Mouse (Mus musculus) layer of hippocampus, postnatal 14 days (tissue): ENCODE data around the gene Rps10. TPM values are rescaled to one million over a fixed set of nuclear protein-coding genes. Genes with fewer than 3 reads are reported as not detected.

ENCODE experiments used
- total RNA-seq, 2 experiments: library from RNA; stranded (reverse); gene quantifications; 2 replicates each; pipeline ENCODE4 v1.2.3; 2021

Rps10 gene
- total RNA-seq, 2 experiments from 2014 or later: 413 to 460 TPM

Other genes starting within 250 kb of the Rps10 start
- gene Grm4, start 115.3 kb downstream of the Rps10 start, total RNA-seq: 10 to 100 TPM; 10.7 to 19.3 TPM
- gene Hmga1, start 80.2 kb downstream of the Rps10 start, total RNA-seq: 10 to 100 TPM; 31.3 to 32.7 TPM
- 10 to 100 TPM; 65.6 to 65.9 TPM for gene AI413582, start 70.9 kb downstream of the Rps10 start, total RNA-seq
- 100 to 1,000 TPM; 487 to 502 TPM for gene Nudt3, start 13.2 kb downstream of the Rps10 start, total RNA-seq
- gene RPS10-NUDT3, start 1.4 kb downstream of the Rps10 start, total RNA-seq: not detected
- gene Pacsin1, start 18.8 kb upstream of the Rps10 start, total RNA-seq: 100 to 1,000 TPM; 270 to 280 TPM
- under 1 TPM; 0.25 to 0.26 TPM for gene Spdef, start 92.3 kb upstream of the Rps10 start, total RNA-seq
- gene D17Wsu92e, start 184.0 kb upstream of the Rps10 start, total RNA-seq: 100 to 1,000 TPM; 121 to 130 TPM
- gene Snrpc, start 201.5 kb upstream of the Rps10 start, total RNA-seq: 10 to 100 TPM; 65.3 to 70.2 TPM
- 10 to 100 TPM; 16.1 to 20.3 TPM for gene Uhrf1bp1, start 219.8 kb upstream of the Rps10 start, total RNA-seq